Mouse (Mus musculus) Muller cell, postnatal 12 days (primary cell): ENCODE results near the gene Siva1.

Experiments
- DNase-seq: peaks from one replicate; pipeline ENCODE4 v3.0.0-alpha.2; 2015; ENCODE audit errors: inconsistent ontology term

Siva1 gene

DNA sequence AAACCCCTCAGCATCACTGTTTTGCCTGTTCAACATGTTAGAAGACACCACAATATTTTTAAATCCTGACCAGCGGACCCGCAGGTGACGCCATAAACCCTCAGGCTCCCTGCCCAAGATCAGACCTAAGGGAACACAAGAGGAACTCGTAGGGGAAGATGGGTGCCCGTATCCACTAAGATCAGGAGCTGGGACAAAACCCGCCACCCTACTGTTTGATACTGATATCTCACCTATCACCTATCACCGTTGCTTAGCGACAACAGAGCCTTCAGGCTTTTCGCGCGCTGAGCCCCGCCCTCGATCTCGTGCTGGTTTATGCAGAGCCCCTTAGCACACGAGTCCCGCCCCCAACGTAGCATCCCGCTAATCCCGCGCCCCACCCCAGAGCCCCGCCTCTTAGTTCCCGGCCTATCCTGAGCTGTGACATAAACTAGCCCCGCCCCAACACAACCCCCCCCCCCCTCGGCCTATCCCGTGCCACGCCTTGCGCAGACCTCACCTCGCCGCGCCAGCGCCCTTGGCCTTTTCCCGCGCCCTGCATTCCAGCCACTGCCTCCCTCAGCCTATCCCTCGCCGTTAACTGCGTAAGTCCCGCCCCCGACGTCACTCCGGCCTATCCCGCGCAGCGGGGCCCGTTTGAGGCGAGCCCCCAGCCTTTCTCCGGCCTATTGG lies at the start of gene Siva1:
Gene Siva1 (plus strand): TSS at position 500 of the 675 bp plus-strand sequence.
- DNase-seq, result peak; percentile 99

DNA sequence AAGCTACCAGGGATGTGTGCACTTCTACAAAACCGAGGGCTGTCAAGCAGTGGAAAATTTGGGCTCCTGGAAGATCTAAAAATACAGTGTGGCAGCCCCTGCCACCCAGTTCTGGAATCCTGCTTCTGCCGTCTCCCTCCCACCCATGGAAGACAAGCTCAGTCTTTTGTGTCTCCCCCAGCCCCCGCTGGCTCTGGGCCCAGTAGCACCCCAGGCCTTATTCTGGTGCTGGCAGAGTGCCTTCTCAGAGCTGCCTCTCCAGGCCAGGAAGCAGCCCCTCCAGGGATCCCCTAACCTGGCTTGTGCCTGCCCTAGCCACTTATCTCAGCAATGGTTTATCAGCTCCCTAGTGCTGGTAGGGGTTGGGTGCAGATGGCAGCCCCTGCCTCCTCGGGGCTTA lies 49.5 kb upstream of the Siva1 start:
- DNase-seq, result peak; percentile 63

DNA sequence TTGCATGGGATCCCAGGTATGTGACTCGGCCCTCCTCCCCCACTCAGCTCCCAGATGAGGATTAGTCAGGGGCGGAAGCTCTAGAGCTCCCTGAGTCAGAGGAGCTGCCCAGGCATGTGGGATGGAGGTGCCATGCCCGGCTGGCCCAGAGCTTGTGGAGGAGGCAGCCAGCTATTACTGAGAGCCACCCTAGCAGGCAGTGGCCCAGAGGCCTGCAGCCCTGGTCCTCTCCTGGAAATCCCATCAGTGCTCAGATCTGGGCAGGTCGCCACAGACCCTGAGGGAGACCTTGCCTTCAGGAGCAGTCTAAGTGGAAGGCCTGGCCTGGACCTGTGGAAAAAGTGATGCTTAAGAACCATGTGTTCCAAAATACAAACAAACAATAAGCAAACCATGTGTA lies 48.9 kb upstream of the Siva1 start:
- peak; percentile 84 for DNase-seq

DNA sequence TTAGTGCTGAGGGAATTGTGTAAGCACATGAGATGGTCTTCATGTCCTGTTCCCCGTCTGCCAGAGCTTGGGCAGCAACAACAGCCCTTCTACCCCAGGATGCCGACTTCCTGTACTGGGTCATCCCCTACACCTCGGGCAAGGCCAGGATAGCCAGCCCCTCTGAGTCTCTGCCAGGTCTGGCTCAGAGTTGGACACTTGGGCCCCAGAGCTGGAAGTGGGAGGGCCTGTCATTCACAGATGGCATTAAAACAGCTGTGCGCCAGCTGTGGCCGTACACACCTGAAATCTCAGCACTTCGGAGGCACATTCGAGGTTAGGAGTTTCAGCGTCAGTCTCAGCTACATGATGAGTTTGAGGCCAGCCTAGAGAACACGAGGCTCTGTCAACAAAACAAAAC lies 48.0 kb upstream of the Siva1 start:
- DNase-seq, result peak; percentile 37

DNA sequence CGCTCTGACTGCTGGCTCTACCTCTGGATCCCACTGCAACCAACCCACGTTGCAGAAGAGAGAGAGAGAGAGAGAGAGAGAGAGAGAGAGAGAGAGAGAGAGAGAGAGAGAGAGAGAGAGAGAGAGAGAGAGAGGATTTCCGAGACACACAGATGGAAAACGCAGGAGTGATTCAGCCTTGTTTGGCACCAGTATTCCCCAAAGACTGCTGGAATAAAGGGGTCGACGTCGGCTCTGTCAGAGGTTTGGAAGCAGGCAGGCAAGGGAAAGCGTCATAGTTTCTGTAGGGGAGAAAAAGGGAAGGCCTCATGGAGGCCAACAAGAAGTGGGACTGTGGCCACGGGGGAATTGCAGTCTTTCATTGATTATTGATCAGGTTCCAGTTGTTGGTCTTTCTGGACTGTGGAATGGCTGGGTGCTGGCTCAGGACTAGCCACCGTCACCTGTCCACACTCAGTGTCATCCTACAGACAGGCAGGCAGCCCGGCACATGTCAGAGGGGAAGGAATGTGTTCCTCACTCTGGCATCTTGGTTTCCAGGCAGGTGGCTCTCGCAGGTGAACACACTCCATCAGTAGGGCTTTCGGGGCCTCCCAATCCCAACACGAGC lies 47.5 kb upstream of the Siva1 start:
- DNase-seq, result peak; percentile 74

DNA sequence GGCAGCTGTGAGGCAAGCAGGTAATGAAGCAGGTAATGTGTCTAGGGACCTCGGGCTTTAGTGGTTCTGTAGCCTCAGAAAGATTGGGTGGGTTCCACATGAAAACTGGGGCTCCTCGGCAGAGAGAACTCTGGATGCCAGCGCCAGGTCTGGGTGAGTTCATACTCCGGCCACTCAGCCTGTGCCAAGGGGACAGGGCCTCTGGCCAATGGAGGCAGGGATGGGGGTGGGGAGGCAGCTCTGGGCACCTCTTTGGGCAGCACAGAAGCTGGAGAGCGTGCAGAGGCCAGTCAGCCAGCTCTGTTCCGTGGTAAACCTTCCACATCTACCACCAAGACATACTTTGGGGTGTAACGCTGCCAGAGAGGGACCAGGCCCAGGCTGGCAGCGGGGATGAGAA lies 46.9 kb upstream of the Siva1 start:
- peak; percentile 91 for DNase-seq

DNA sequence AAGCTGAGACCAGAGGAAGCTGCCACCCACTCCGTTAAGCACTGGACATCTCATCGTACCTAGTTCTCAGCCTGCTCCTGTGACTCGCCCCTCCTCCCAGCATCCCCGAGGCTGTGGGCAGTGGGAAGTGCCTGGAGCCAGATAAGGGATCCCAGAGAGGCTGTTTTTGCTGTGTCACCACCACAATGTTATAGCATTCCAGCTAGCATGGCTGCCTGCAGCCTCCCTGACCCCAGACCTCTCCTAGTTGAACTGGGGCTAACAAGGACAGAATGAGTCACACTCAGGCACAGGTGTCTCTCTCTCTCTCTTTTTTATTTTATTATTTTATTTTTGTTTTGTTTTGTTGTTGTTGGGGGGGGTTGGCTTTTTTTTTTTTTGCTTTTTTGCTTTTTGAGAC lies 45.3 kb upstream of the Siva1 start:
- peak; percentile 80 for DNase-seq

DNA sequence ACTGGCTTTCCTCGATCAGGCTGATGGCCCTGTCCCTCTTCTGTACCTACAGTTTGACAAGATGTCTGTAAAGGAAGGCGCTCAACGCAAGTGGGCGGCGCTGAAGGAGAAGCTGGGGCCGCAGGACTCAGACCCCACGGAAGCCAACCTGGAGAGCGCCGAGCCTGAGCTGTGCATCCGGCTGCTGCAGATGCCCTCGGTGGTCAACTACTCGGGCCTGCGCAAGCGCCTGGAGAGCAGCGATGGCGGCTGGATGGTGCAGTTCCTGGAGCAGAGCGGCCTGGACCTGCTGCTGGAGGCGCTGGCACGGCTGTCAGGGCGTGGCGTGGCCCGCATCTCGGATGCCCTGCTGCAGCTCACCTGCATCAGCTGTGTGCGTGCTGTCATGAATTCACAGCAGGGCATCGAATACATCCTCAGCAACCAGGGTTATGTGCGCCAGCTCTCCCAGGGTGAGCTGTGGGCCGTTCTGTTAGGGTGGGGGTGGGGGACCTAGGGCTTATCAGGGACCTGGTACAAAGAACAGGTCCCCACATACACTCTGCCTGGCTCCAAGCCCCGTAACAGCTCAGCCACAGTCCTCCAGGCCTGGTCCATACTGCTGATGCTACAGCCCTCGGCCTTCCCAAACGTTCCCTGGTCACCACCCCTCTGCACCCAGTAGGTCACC lies 44.4 kb upstream of the Siva1 start:
- no peak for DNase-seq

DNA sequence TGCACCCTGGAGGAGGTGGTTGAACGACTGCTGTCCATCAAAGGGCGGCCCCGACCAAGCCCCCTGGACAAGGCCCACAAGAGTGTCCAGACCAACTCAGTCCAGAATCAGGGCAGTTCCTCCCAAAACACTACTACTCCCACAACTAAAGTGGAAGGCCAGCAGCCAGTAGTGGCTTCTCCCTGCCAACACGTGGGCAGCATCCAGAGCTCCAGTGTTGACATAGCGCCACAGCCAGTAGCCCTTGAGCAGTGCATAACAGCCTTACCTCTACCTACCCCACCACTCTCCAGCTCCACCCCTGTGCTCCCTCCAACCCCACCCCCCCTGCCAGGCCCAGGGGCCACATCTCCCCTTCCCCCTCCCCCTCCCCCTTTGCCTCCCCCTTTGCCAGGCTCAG lies 40.5 kb upstream of the Siva1 start:
- no peak for DNase-seq

DNA sequence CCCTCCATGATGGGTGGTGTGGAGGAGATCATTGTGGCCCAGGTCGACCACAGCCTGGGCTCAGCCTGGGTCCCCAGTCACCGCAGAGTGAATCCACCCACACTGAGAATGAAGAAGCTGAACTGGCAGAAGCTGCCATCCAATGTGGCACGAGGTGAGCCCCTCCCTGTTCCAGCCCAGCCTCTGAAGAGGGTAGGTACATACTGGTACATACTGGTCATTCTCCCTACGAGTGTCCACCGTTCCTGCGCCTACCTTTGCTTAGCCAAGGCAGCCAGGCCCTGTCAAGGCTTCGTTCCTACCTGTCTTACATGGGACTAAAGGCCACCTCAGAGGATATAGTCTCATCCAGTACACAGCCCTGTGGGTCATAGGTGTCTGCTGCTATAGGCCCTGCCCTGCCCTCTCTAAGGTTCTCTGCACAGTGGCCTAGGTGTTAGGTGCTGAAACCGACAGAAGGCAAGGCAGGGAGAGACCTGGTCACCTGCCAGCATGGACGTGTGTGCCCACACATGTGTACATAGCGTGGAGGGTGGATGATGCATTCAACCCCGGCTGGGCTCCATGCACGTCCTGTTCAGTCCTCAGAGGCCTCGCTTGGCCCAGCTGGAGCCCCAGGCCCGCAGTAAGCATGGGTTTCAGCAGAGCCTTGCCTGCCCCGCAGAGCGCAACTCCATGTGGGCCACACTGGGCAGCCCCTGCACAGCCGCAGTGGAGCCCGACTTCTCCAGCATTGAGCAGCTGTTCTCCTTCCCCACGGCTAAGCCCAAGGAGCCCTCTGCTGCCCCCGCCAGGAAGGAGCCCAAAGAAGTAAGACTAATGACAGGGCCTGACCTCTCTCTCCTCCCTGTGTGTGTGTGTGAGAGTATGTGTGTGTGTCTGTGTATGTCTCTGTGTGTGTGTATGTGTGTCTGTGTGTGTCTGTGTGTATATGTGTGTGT lies 39.5 kb upstream of the Siva1 start:
- DNase-seq, result peak; percentile 81

DNA sequence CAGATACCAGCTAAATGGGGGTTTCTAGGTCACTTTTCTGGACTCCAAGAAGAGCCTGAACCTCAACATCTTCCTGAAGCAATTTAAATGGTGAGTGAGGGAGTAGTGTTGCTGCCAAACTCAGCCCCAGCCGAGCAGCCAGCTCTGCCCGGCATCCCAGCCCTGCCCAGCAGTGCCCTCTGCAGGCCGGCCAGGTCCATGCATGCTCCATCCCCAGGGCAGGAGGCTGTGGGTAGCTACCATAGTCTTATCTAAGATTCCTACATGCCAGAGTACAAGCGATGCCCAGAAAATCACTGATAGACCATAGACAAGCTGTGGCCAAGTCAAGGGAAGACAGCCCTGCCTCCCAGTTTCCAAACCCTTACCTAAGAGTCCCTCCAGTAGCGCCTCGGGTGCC lies 38.7 kb upstream of the Siva1 start:
- peak; percentile 72 for DNase-seq

DNA sequence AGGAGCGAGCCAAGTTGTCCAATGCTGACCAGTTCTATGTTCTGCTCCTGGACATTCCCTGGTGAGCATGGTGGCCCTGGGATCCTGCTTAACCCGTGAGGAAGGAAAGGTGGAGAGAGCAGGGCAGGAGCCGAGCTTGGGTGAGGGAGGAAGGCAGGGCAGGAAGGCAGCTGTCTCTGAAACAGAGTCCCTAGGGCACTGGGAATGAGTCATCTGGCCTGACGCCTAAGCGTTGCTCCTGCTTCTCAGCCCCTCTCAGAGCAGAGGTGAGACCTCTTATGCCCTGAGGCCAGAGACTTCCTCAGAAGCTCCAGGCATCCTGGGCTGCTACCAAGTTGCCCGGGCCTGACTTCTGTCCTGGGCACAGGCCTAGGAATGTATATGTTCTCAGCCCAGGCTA lies 37.5 kb upstream of the Siva1 start:
- DNase-seq, result peak; percentile 36

DNA sequence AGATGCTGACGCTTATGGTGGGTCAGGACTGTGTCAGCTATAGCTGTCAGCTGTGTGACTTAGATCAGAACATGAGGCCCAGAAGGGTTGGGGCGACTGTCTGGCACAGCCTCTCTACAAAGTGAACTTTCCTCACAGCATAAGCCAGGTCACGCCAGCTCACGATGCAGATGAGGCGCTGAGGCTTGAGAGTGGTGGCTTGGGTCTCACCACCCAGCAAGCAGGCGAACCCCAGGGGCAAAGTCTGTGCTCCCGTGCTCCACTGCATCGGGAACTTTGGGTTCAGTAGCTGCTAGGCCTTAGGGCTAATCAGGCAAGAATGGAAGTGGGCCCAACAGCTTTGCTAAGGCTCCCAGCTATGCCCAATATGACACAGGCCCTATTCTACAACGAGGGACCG lies 35.4 kb upstream of the Siva1 start:
- no peak for DNase-seq

DNA sequence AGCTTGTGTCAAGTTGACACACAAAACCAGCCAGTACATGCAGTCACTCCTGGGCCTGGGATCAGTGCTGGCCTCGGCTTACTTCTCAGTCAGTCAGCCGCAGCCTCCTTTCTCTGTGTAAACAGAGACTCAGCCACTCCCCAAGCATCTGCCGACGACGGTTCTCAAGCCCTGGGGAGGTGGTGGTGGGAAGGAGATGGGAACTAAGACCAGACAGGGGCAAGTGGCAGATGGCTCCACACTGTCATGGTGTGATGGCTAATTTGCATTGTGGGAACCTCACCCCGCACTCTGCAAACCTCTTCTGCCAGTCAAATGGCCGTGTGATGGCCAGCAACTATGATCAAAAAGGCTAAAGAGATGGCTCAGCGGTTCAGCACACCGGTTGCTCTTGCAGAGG lies 27.8 kb upstream of the Siva1 start:
- no peak for DNase-seq

DNA sequence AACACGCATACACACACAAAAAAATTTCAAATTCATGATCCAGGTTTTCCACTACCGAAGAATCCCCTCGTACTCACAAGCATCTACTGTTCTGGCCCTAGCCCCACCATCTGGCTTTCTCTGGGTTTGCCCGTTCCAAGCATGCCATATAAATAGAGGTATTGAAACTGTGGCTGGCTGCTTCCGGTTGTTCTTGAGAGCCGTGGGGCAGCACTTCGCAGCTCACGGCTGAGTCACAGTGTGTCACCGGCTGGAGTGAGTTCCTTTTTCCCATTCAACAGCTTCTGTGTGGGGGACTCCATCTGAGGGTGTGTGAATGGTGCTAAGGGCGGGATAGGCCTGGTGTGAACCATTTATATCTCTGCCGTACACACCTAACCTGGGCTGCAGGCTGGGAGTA lies 27.3 kb upstream of the Siva1 start:
- DNase-seq, result peak; percentile 60

DNA sequence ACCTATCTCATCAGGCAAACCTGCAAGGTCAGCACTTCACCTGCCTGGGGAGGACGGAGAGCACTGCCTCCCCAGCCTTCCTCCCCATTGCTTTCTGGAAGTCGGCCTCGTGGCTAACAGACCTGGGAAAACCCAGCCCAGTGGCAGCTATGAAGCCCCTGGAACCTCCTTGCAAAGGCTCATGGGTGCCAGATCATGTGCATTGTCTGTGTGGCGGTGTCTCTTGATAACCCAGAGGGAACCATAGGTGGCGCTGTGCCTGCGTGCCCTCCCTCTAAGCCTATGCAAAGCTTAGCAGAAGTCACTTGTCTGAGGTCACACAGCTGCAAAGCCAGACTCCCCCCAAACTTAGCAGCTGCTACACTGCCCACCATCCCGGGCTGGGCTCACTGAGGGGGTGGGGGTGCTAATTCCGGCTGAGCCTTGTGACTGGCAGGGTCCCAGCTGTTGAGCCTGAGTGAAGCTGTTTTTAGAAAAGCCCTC lies 26.5 kb upstream of the Siva1 start:
- DNase-seq, result peak; percentile 64

DNA sequence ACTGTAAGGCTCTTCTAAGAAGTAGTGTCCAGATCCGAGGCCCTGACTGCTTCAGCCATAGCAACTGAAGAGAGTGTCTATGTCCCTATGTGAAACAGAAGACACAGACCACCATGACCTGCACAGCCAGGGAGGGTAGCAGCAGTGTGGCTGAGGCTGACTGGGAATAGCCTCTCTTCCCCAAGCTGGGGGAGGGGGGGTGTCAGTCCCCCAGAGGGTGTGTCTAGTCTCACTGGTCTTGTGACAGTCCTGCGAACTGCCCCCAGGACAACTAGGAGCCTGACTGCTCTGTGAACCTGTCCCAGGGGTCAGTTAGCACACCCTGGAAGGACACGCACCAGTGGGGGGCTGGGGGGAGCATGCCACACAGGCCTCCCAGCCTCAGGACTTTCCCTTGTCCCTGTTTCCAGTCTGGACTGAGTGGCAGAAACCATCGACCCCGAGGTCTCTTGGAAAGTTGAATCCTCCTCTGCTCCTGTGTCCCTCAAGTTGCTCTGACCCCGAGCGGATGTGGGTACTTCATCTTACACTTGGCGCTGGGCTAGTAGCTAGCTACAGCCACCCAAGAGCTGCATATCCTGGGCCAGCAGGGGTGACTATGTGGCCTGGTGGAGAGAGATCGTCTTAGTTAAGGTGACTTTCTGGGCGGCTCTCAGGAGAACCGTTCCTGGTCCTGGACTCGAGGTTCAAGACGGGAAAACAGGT lies 25.3 kb upstream of the Siva1 start:
- DNase-seq, result peak; percentile 60

DNA sequence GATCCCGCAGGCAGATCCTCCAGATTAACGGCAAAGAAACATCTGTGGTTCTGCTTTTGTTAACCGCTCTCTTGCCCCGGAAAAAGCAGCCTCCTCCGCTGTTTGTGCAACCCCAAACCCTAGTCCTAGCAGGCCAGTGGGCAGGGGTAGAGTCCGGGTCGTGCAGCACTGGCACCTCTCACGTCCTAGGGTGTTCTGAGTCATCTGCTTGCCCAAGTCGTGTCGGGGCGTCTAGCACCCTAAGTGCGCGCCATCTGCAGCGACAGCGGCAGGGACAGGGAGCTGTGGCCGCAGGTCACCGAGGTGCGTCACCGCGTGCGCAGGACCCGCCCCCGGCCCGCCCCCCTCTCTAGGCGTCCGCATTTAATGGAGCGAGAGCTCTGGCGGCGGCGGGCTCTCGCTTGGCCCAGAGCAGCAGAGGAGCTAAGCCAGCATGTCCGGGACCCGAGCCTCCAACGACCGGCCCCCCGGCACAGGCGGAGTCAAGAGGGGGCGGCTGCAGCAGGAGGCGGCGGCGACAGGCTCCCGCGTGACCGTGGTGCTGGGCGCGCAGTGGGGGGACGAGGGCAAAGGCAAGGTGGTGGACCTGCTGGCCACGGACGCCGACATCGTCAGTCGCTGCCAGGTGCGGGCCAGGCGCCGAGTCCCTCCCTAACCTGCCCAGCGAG lies 24.7 kb upstream of the Siva1 start, which contains the start of gene Adssl1:
Gene Adssl1 (plus strand): TSS at position 360 of the 668 bp plus-strand sequence.
- peak; percentile 90 for DNase-seq

DNA sequence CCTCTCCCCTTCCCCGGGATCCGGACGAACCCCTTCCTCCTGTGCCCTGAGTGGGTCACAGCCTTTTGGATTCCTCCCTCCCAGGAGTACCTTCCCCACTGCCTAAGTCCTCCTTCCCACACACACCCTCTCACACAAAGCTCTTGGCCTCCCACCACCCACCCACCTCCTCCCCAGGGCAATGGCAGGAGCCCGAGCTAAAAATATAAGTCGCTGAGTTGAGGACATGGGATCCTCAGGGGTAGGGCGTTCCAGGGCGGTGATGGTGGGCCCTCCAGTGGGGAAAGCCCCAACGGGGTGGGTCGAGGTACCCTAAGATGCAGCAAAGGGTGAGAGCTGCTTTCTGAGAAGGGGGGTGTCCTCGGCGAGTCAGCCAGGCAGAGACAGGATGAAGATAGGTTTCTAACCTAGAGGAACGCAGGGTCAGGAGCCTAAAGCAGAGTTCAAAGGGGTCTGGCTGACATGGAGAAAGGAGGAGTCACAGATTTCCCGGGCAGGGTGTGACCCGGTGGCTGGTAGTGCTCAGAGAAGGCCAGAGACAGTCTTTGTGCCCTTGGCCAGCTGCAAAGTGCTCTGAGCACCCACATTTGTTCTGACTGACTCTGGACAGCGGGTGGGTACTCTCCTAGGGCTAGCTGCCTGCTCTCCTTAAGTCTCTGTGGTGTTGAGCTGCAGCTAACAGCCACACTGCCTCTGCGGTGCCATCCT lies 24.0 kb upstream of the Siva1 start:
- DNase-seq, result peak; percentile 54

DNA sequence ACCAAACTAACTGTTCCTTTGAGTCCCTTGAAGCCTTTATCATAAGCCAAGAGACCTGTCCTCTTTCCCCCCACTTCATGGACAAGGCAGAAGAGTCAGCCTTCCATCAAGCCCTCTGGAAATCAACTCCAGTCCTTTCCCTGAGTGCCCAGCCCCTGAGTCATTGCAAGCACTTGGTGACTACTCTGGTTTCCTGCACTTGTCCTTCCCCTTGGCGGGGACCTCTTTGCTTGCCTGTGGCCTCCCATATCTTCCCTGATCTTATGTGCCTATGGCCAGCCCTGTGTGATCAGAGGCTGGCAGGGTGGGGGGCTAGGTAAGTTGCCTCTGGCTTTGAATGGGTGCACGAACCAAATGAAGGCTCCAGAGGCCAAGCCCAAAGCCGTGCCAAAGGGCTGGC lies 22.6 kb upstream of the Siva1 start:
- peak; percentile 31 for DNase-seq
